Mouse (Mus musculus) adrenal gland, adult 2 months (tissue): ENCODE measurements around the gene Ak7. TPM values are rescaled to one million over a fixed set of nuclear protein-coding genes. Genes with fewer than 3 reads are reported as not detected.

Experiments used
- DNase-seq: peaks from one replicate; pipeline ENCODE4 v3.0.0; 2021
- polyA plus RNA-seq: library from polyadenylated mRNA; depleted of rRNA; stranded (reverse); fragments of >200 nt; gene quantifications from 2 replicates; pipeline ENCODE4 v1.2.3, GENCODE M21; 2012
- total RNA-seq, 2 experiments: library from RNA; stranded (reverse); gene quantifications; 2 replicates each; pipeline ENCODE4 v1.2.3; 2021

Ak7 gene
- total and polyA plus RNA-seq, 3 experiments, result 0.02 to 0.48 (median 0.12) TPM

DNA sequence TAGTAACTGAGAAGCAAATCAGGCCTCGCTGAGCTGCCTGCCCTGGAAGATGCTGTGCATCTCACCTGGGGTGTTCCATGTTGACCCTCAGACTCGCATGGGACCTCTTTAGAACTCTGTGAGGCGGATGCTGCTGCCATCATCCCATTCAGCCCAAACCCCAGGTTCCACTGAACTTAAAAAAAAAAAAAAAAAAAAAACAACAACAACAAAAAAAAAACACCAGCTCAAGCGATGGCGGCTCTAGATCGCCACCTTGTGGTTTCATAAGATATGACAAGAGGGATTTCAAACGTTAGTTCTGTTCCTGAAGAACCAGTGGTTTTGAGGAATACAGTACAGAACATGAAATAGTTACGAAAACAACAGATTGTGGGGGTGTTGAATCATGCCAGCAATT, 22.2 kb downstream of the Ak7 start:
- no peak for DNase-seq

DNA sequence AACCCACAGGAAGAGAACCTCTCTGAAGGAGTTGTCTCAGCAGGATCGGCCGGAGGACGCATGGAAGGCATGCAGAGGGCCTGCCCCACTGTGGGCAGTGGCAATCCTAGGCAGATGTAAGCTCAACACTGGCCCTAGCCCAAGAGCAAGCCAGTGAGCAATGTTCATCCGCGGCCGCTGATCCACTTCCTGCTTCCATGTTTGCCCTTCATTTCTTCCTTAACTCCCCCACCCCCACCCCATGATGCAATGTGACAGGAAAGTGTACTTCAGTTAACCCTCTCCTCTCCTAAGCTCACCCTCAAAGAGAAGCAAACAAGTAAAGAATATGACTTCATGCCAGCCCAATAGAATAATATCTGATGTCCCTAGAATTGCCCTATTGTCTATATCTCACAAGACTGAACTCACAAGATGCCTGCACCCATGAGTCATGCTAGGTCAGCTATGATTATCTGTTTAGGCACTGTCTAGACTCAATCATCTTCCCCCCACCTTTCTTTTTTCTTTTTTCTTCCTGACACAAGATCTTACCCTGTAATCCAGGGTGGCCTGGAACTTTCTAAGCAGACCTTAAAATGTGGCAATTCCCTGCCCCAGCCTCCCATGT, 25.2 kb downstream of the Ak7 start:
- DNase-seq, result no peak

DNA sequence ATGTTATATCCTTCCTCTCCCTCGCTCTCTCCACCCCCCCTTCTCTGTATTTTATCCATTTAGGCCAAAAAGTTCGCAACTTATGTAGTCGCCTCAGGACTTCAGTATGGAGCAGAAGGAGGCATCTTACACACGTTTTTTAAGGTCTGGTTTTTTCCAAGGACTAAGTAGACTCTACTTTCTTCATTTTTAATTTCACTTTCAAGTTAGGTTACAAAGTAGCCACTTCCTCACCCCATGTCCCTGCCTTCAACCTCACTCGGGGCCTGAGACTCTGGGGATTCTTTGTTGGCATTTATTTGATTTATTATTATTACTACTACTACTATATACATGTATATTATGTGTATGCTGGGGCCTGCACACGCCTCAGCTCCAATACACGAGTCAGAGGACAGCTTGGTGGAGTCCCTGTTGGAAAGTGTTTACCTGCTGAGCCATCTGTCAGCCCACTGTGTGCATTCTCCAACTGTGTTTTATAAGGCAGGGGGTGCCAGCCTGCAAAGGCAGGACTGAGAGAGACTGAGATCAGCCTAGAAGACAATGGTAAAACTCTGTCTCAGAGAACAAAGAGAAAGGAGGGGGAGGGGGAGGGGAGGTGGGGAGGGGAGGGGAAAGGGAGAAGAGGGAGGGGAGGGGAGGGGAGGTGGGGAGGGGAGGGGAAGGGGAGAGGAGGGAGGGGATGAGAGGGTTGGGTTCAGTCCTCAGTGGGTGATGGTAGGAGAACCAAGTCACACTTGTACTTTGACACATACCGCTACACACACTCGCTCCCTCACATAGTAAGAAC, 27.8 kb downstream of the Ak7 start:
- DNase-seq, result no peak

DNA sequence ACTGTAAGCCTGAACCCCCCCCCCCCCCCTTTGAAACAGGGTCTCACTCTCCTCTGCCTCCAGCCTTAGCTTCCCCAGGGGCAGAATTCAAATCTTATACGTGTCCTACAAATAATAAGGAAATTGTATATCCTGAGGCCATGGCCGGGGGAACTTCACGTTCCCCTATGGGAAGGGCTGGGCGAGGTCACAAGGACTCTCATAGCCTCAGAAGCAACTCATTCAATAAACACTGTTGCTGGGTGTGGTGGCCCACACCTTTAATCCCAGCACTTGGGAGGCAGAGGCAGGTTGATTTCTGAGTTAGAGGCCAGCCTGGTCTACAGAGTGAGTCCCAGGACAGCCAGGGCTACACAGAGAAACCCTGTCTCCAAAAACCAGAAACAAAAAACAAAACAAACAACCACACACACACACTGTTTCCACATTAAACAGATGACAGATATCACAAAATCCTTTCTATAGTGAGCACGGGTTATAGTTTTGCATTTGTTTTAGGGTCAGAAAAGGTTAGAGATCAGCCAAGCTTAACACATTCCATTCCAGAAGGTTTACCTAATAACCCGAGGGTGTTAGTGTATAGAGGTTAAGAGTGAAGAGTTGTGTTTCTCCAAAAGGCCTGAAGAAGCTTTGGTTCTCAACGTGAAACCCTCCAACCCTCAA, 29.6 kb downstream of the Ak7 start:
- DNase-seq, result no peak

DNA sequence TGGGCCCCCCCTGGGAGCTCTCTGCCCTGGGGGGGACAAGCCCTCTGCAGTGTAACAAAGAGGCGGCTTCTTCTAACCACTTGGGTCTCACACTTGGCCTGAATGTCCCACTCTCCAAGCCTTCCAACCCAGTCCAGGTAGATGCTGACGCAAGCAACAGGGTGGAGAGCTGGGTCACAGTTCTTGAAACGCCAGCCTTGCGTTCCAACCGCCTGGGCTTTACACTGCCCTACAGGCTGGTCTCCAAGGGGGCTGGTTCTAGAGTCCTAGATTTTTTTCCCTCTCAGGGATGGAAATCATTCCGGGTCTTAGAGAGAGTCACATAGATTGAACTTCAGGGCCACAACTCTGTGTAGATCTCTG, 30.1 kb downstream of the Ak7 start:
- no peak for DNase-seq

DNA sequence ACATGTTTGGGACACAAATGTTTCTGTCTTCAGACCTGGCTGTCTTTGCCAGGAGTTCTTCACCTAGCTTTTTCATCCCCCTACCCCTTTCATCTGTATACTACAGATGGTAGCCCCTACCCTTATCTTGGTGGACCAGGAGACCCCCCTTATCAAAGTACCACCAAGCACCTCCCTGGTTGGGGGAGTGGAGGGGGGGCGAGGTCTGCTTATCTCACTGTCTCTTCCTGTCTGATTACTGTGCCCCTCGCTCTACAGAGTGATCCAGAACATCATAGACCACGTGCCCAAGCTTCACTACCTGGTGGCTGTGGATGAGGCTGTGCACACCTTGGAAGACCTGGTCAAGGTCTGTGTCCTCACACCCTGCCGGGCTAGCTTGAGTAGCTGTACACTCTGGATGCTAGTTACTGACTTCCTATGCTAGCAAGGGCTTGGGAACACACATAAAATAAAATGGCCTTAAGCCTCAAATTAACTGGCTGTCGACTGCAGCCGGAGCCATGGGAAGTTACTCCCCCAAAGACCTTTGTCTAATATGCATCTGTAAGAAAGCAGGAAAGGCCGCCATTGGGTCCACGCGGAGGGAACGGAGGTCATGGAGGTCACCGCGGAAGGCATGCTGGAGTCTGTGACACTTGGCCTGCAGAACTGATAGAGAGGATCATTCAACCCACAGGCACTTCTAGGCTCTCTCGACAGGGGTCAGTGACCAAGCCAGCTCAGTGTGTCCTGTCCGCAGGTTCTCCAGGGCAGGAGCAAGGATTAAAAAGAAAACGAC, 32.7 kb downstream of the Ak7 start:
- no peak for DNase-seq

DNA sequence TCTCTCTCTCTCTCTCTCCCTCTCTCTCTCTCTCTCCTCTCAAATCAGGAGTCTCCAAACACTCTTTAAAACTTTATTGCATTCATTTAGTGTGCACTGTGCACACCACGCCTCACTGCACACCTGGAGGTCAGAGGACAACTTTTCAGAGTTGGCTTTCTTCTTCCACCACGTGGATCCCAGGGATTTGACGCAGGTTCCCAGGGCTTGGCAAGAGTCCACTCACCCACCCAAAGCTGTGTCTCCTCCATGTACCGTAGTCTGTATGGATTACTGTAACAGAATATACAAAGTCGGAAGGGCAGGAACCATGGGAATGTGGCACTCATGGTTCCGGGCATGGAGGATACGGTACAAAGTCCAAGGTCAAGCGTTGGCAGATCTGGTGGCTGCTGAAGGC, 33.9 kb downstream of the Ak7 start:
- no peak for DNase-seq

DNA sequence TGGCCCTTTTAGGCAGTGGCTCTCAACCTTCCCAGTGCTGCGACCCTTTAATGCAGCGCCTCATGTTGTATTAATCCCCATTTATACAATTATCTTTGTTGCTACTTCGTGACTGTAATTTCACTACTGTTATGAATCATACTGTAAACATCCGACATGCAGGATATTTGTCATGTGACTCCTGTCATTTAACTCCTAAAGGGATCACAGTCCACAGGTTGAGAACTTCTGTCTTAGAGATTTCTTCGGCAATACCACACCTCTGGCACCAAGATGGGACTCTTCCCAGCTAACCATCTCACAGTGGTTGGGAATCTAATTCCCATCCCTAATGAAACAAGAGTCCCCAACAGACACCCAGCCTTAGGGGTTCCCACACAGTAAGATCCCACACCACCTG, 42.3 kb downstream of the Ak7 start:
- DNase-seq, result no peak

DNA sequence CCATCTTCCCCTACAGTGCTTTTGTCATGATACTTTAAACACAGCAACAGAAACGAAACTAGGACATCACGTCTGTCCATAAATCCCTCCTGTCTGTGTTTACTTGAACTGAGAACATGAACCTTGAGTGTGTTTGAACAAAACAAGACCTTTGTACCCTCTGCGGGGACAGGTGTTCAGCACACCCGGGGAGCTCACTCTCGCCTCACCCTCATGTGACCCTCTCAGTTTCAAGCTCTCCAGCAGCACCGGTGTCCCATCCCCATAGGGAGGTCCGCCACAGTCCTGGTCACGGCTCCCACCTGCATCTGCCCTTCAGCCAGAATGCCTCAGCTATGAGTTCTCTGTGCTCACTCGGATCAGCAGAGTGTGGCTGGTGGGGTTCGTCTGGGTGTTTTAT, 48.0 kb downstream of the Ak7 start:
- DNase-seq, result peak; percentile 10

DNA sequence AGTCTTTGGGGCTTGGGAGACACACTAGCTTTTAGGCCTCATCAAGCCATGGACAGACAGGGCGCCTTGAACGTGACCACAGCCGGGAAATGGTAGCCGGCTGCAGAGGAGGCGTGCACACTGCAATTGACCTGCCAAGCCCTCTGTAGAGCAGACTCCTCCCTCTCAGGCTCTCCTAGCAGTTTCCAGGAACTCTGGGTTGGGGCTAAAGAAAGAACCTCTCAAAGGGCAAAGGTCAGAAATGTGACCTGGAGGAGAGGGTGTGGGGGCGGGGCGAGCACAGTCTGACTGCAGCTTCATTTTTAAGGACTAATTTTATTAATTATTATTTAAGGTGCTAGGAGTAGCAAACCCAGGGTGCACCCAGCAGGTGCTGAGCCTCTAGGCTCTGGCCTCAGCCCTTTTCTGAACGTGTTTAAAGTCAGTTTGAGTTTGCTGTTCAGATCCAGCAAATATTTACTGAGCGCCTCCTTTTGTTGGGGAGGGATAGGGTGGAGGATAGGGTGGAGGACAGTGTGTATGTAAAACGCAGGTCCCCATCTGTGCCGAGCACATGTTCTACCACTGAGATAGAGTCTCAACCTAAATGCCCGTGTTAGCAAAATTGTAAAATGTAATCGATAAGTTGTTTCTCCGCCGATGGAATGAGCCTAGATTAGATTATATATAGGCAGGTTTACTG, 52.2 kb downstream of the Ak7 start:
- peak; percentile 21 for DNase-seq

DNA sequence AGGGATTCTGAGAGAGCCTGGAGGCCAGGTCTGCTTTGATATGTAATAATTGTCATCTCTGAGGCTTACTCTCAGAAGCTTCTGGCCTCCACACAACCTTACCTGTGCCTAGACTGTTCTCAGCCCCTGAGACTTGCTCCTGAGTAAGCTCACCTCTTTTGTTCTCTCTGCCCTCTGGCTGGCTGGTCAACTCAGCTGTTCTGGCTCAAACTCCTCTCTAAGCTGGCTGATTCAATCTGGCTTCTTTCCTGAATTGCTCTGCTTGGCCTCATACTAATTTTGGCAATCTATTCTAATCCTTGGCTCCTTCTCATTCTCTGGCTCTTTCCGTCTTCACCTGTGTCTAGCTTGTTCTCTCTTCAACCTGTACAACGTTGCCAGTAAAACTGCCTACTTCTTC, 53.1 kb downstream of the Ak7 start:
- peak; percentile 17 for DNase-seq

DNA sequence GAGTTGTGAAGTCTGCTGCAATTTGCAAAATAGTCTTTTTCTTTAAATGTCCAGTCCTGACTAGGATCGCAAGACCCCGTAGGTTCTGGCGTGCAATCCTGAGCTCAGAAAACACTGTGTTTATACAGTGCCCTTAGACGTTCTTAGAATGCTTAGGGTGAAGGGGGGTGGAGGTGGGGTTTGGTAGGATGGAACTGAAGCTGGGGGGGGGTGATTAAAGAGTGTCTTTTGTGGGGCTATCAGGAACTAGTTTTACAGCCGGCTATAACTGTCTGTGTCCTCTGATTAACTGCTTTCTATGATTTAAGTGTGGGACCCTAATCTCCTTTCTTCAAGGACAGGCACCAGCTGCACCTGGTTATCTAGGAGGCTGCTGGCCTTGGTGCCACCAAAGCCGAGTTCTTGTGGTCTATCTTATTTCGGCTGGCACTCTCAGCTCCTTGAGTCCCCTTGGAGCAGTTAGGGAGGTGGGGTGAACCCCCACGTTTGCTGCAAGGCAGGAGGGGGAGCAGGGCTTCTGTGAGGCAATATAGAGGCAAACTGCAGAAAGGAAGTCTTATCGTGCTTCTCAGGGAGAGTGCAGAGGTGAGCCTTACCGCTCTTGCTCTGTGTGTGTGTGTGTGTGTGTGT, 54.2 kb downstream of the Ak7 start:
- peak; percentile 10 for DNase-seq

DNA sequence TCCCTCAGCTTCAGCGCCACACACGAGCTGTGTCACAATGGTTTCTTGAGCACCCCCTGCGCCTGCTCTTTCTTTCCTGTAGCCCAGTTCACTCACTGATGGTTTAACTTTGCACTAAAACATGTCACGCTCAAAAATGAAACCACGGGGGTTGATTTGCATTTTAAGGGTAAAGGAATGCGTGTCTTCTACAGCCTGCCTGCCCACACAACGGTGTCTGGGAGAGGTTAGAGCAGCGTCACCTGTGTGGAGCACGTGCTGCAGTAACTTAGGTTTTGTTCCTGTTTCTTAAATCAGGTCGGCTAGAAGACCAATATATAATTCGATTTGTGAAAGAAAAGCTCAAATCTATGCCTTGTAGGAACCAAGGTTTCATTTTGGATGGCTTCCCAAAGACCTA, 55.4 kb downstream of the Ak7 start:
- DNase-seq, result peak; percentile 23

DNA sequence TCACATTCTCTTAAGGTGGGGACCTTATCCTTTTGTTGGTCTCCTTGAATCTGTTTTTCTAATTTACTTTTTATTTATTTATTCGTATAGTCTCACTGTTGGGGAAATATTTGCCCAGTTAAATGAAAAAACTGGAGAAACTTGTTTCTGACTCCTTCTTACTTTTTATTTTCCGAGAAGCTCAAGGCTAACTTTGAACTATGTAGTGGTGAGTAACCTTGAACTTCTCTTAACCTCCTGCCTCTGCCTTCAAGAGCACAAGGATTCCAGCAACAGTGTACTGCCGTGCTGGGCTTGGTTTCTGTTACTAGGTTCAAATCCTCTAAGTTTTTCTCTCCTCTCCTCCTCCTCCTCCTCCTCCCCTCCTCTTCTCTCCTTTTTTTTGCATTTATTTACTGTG, 55.9 kb downstream of the Ak7 start:
- no peak for DNase-seq

DNA sequence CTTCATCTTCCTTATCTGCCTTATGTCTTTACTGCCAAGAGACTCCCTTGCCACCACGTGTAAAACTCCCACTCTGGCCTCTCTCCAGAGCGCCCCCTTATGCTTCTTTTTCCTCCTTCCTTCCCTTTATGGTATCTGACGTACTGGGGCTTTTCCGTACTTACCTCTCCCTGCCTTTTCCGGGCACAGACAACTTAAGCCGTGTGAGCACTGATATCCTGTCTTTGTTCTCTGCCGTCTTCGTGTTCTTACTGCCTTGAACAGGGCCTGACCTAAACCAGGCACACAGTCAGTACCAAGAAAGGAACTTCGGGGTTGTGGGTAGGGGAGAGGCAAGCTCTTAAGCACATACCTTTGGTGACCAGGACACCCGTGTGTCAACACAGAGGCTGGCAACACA, 63.9 kb downstream of the Ak7 start:
- no peak for DNase-seq

DNA sequence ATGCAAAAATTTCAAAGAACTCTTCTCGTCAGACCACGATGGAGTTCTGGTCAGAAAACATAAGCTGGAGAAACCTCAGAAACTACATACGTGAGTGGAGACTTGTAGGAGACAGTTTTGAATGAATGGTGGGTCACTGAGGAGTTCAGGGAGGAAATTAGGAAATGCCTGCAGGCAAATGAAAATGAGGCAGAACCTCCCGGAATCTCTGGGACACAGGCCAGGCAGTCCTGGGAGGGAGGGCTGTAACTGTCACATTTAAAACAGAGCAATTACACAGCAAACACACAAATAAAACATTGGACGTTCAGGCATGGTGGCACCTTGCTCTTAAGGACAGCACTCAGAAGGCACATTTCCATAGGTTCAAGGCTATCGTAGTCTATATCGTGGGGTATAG, 69.1 kb downstream of the Ak7 start:
- DNase-seq, result peak; percentile 42

DNA sequence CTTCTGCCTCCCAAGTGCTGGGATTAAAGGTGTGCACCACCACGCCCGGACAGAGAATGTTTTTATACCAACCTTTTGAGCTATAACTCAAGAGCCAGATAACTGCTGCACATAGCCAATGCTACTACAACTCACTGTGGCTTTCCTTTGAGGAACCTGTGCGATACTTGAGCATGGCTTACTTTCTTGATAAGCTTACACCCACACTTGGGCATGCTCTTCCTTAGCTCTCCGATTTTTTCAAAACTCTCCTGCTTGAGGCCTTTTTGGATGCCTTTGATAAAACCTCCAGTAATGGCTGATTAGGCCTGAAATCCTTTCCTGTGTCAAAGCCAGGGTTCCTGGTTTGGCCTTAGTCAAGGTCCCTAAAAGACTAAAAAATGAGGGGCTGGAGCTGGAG, 71.9 kb downstream of the Ak7 start:
- no peak for DNase-seq

DNA sequence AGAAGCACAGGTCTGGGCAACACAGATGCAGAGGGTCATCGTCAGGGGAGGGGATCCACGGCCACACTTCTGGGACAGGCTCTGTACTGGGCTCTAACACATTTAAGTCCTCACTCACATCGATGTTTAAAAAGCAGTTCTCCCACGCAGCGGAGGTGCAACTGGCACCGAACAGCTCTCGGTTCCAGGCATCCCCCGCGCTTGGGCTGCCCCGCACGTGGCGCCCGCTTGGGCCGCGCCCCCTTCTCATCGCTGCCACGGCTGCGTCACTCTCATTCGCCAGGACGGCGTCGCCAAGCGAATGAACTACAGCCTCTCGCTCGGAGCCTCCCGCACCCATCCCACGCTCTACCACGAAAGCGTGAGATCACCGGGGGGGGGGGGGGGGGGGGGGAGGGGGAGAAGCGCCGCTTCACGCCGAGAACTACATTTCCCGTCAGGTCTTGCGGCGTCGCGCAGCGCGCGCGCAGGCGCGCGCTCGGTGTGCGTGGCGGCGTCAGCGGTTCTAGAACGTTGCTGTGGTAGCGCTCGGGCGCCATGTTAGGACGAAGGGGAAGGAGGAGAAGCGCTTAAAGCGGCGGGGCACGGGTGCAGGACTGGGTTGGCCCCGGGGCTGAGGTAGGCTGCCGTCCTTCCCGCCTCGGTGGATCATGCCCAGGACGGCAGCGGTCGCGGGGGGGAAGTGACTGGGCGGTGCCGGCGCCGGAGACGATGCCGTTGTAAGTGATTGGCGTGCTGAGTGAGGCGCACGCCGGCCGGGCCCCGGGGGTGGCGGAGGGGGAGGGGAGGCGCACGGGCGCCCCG, 78.6 kb downstream of the Ak7 start, which contains the start of gene Papola:
Papola (plus strand) TSS at position 499 of the 804 bp plus-strand sequence.
- peak; percentile 93 for DNase-seq

DNA sequence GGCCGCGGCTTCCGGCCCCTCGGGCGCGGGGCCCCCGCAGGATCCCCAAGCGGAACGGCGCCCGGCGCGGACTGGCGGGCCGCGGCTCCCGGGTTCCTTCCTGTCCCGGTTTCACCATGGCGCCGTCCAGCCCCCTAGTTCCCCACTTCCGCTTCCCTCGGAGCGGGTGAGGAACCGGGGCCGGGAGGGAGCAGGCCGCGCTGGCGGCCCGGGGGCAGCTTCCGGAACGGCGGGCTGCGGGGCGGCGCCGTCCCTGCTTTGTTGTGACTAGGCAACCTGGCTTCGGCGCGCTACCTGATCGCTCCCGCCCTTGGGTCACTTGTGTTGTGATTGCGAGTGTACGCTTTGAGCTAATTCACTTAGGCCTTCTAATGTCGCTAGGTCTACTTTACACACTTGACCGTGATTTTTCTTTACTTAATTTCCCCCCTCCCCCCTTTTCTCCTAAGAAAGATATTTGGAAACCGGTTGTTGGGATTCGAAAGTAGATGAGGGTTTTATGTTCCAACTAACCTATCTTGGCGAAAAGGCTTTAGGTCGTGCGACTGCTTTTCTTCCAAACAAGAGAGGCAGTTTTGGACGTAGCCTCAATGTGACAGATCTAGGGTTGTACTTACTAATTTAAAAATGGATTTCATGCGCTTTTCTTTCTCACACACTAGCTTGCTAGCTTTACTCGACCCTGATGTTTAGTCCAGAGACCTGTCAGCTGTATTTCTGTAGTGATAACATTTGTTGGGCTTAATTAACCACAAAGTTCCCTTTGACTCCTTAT, 79.4 kb downstream of the Ak7 start:
- peak; percentile 88 for DNase-seq

DNA sequence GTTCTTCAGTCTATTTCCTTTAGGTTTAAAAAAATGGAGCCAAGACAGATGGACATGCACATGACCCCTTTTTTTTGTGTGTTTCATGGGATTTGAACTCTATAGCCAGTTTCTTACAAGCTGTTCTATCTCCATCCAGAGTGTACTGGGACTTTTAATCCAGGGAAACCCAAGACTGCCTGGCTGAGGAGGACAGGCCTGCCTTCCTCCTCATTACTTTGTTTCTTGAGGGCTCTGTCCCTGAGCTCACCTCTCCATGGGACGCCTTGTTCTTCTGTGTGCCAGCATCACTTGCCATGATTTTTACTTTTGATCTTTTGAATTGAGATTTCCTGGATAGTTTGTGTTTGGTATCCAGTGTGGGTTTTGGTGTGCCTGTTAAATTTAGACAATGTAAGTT, 80.3 kb downstream of the Ak7 start:
- no peak for DNase-seq
